Mouse (Mus musculus) urinary bladder, postnatal 36 days (tissue): ENCODE measurements around the gene Bmyc.
"Not testable (repeated sequence)": the region's sequence is repeated elsewhere in the genome, so short reads cannot be mapped to it uniquely, and the experiment has no call there.

Experiments used
- DNase-seq, 2 experiments: peaks; one replicate each; pipeline ENCODE4 v3.0.0; 2022; ENCODE audit warnings: low spot score in 2 of 2, mixed read lengths in 1 of 2

Gene Bmyc

DNA sequence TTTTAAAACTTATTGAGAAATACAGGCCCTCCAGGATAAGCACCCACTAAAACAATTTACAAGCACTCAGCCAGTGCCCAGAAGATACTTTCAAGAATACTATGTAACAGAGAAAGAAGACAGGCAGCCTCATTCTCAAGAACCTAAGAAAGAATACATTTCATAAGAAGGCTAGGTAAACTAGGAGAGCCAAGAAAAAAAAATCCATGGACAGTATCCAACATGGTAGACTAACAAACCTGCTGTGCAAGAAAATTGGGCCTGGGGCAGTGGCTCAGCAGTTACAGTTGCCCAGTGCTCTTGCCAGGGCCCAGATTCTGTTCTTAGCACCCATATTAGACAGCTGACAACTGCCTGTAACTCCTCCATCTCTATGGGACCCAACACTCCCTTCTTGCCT lies 10.7 kb downstream of the Bmyc start:
- DNase-seq: no peak

DNA sequence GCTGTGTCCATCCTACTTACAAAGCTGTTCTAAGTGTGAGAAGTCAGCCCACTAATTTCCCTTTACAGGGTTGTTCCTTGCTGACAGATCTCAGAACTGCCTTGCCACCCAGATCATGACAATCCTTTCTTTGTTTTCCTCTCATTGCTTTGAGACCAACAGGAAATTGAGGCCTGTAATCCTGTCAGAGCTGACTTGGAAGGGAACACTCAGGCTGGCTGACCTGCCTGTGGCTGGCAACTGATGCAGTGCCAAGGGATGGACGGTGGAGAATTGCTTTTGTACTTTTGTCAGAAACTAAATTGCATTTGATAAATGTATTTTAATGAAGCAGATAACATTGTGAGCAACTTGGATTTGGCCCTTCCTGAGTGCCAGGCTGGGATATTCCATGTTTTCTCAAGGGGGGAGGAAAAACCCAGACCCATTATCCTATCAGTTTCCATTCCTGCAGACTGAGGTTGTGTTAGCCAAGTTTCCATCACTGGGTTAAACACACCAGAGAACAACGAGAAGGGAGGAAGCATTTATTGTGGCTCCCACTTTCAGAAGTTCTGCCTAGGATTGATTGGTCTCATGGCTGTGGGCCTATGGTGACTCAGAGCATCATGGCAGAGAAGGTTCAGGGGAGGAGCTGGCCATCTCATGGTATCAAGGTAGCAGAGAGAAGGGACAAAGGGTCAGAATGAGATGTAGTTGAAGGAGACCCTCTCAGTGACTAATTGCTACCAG lies 26.8 kb downstream of the Bmyc start:
- DNase-seq: no peak

DNA sequence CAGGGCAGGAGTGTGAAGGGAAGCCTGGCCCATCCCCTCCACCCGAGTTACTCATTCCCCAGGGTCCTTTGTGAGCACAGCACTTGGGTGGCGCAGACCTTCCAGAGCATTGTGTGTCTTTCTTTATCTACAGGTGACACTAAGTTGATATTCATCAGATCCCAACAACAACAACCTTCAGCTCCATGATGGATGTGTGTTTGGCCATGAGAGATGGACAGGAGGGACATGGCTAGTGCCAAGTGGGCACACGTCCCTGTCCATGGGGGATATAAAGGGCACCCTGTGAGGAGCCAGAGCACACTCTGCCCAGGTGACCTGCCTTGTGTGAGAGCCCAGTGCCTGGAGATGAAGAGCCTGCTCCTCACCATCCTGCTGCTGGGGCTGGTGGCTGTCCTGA lies 30.2 kb downstream of the Bmyc start, which contains the start of gene Obp2b:
TSS of gene Obp2b (plus strand) at position 301 of the 400 bp plus-strand sequence.
- DNase-seq: not testable (repeated sequence)

DNA sequence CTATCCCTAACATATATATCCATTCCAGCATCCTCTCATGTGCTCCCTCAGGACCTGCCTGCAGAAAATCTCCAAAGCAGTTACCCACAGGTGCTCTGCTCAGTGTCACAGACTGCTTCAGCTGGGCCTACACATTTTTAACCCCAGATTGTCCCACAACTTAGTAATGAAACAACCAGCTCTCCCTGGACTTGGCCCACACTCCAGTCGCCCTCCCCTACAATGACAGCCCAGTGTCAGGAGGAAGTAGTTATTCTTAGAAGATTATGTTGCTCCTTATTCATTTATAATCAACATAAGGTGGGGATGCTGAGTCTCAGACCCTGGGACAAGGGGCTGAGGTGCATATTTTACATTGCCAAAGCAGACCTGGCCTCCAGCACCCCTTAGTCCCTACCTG lies 35.1 kb downstream of the Bmyc start:
- no peak for DNase-seq

DNA sequence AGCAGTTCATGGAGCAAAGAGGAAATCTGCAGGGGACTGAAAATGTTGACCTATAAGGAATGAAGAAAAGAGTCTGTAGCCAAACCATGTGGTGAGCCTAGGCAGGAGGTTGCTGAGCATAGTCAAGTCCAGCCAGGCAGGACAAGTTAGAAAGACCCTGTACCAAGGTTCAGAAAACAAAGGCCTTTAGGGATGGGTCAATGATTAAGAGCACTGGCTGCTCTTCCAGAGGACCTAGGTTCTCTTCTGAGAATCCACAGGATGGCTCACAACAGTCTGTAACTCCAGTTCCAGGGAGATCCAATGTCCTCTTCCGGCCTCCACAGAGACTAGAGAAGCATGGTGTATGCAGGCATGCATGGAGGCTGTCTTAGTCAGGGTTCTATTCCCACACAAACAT lies 47.7 kb downstream of the Bmyc start:
- DNase-seq: no peak
